Mouse (Mus musculus): ENCODE measurements at regions not wholly inside any gene's neighbourhood (a gene's known extent, or its start where the extent isn't known, plus 50 kb on each side); places are given as distances from the start of the nearest gene placed in this dataset.

- H3K36me3 ChIP-seq (ENCODE audit: control insufficient read depth, insufficient read depth, low read length, poor library complexity, severe bottlenecking), result no peaks in the 10 kb centered on the region
- DNase-seq (ENCODE audit: low read depth, low spot score), result no peak
- in situ Hi-C loops (cut with MboI; ENCODE audit: low sequenced_read_pairs in 2 of 2, unreplicated experiment in 2 of 2), result no loop called here
- no peak overlapping the region for H3K4me3 ChIP-seq (ENCODE audit: insufficient read depth in 1 of 2, low read depth in 1 of 2, low read length in 2 of 2, poor library complexity in 1 of 2, severe bottlenecking in 1 of 2)
- TF ChIP-seq MAFK (IDR thresholded peaks at IDR 0.05; ENCODE audit: insufficient read depth, low read depth, low read length) (no peak), CHD2 (IDR thresholded peaks at IDR 0.05; ENCODE audit: low read depth, low read length) (no peak), HCFC1 (IDR thresholded peaks at IDR 0.05; ENCODE audit: borderline replicate concordance, insufficient read depth, low read length) (no peak), ZNF384 (IDR thresholded peaks at IDR 0.05; ENCODE audit: low read depth, low read length) (no peak), ZC3H11A (IDR thresholded peaks at IDR 0.05; ENCODE audit: borderline replicate concordance, low read depth, low read length) (no peak)
- H3K9ac ChIP-seq (ENCODE audit: insufficient read depth, low read depth, low read length, poor library complexity, severe bottlenecking), result no peak overlapping the region
- H3K27ac ChIP-seq (ENCODE audit: insufficient read depth, low read depth, low read length, poor library complexity, severe bottlenecking), result no peak overlapping the region
- H3K4me1 ChIP-seq (ENCODE audit: control insufficient read depth in 2 of 2, insufficient read depth in 2 of 2, low read length in 2 of 2, poor library complexity in 1 of 2), result peaks cover 7 to 11% of the 10 kb centered on the region in 2 experiments; a peak in 3 of 4 replicates
- H3K9me3 ChIP-seq (ENCODE audit: control insufficient read depth, insufficient read depth, low read depth, low read length), result no peaks in the 10 kb centered on the region
These were observed 53.8 kb upstream of the Tcerg1l start for GRCm38 (mm10) chr7:138451321-138451720.

GRCm38 (mm10) chr7:138448519-138448918, 51.0 kb upstream of the Tcerg1l start:
- H3K4me3 ChIP-seq (ENCODE audit: insufficient read depth in 1 of 2, low read depth in 1 of 2, low read length in 2 of 2, poor library complexity in 1 of 2, severe bottlenecking in 1 of 2), result no peak overlapping the region
- no peaks in the 10 kb centered on the region for H3K9me3 ChIP-seq (ENCODE audit: control insufficient read depth, insufficient read depth, low read depth, low read length)
- H3K4me1 ChIP-seq (ENCODE audit: control insufficient read depth in 2 of 2, insufficient read depth in 2 of 2, low read length in 2 of 2, poor library complexity in 1 of 2), result peaks cover 1 to 3% of the 10 kb centered on the region in 2 experiments; a peak in 1 of 4 replicates
- H3K27ac ChIP-seq (ENCODE audit: insufficient read depth, low read depth, low read length, poor library complexity, severe bottlenecking), result no peak overlapping the region
- no peak for DNase-seq (ENCODE audit: low read depth, low spot score)
- in situ Hi-C loops (cut with MboI; ENCODE audit: low sequenced_read_pairs in 2 of 2, unreplicated experiment in 2 of 2), result no loop called here
- TF ChIP-seq ZC3H11A (IDR thresholded peaks at IDR 0.05; ENCODE audit: borderline replicate concordance, low read depth, low read length), result no peak
- TF ChIP-seq HCFC1 (IDR thresholded peaks at IDR 0.05; ENCODE audit: borderline replicate concordance, insufficient read depth, low read length), result no peak
- TF ChIP-seq ZNF384 (IDR thresholded peaks at IDR 0.05; ENCODE audit: low read depth, low read length), result no peak
- TF ChIP-seq CHD2 (IDR thresholded peaks at IDR 0.05; ENCODE audit: low read depth, low read length), result no peak
- TF ChIP-seq MAFK (IDR thresholded peaks at IDR 0.05; ENCODE audit: insufficient read depth, low read depth, low read length), result no peak
- no peak overlapping the region for H3K9ac ChIP-seq (ENCODE audit: insufficient read depth, low read depth, low read length, poor library complexity, severe bottlenecking)
- no peaks in the 10 kb centered on the region for H3K36me3 ChIP-seq (ENCODE audit: control insufficient read depth, insufficient read depth, low read length, poor library complexity, severe bottlenecking)
